Mouse (Mus musculus) kidney, postnatal 0 days (tissue): ENCODE results near the gene Slc7a11. TPM values are rescaled to one million over a fixed set of nuclear protein-coding genes. Genes with fewer than 3 reads are reported as not detected.

ENCODE experiments used
- ATAC-seq: fragments of 200-750 bp; cut with Nextera tagmentation; replicated peaks from 2 replicates; pipeline ENCODE4 v1.8.0; 2017; ENCODE audit warnings: low read depth, moderate number of reproducible peaks, moderate TSS enrichment, moderate library complexity; ENCODE audit not compliant: low FRiP score
- DNase-seq: peaks from one replicate; pipeline ENCODE4 v3.0.0-alpha.2; 2016; ENCODE audit warnings: low spot score
- H3K27ac ChIP-seq: fragments of 300-500 bp; sonication (generic); 2 replicates; pipeline ENCODE4 v1.5.1; 2014; ENCODE audit warnings: mild to moderate bottlenecking
- H3K27me3 ChIP-seq: fragments of 300-500 bp; sonication (generic); 2 replicates; pipeline ENCODE4 v1.6.1; 2014; ENCODE audit warnings: low read length, mixed read lengths; ENCODE audit not compliant: insufficient read depth
- H3K36me3 ChIP-seq: fragments of 300-500 bp; sonication (generic); 2 replicates; pipeline ENCODE4 v1.6.1; 2014; ENCODE audit warnings: low read length, mixed read lengths; ENCODE audit not compliant: insufficient read depth
- H3K4me1 ChIP-seq: fragments of 300-500 bp; sonication (generic); replicated peaks from 2 replicates; pipeline ENCODE4 v1.6.1; 2014; ENCODE audit warnings: antibody characterized with exemption, low read length, mixed read lengths; ENCODE audit not compliant: insufficient read depth
- H3K4me2 ChIP-seq: fragments of 300-500 bp; sonication (generic); 2 replicates; pipeline ENCODE4 v1.6.1; 2014; ENCODE audit warnings: mild to moderate bottlenecking, low read length, moderate library complexity, mixed read lengths
- H3K4me3 ChIP-seq: fragments of 300-500 bp; sonication (generic); replicated peaks from 2 replicates; pipeline ENCODE4 v1.5.1; 2014; ENCODE audit warnings: low read depth, low read length
- H3K9ac ChIP-seq: fragments of 300-500 bp; sonication (generic); 2 replicates; pipeline ENCODE4 v1.6.1; 2014; ENCODE audit warnings: low read depth, low read length
- H3K9me3 ChIP-seq: fragments of 300-500 bp; sonication (generic); replicated peaks from 2 replicates; pipeline ENCODE4 v1.6.1; 2016; ENCODE audit warnings: low read length, inconsistent platforms, mixed read lengths
- CTCF ChIP-seq: IDR thresholded peaks from 2 replicates; pipeline ENCODE4 v1.5.1; 2016; ENCODE audit warnings: antibody characterized with exemption, low read depth, mild to moderate bottlenecking, moderate library complexity
- WGBS: fragments of 180-500 bp; shearing (Covaris S2); extraction: QIAGEN DNeasy Blood & Tissue Kit; methylation state at CpG from one replicate; pipeline ENCODE4 v1.1.7; 2014; 5-methylcytosine and 5-hydroxymethylcytosine counted together
- polyA plus RNA-seq: library from polyadenylated mRNA; unstranded; fragments of >200 nt; fragmentation: Nextera tagmentation; extraction: Ambion mirVana; gene quantifications from 2 replicates; pipeline ENCODE4 v1.2.1, GENCODE M21; 2015

Gene Slc7a11
- 0.20 and 0.24 TPM in 2 replicates for polyA plus RNA-seq

GRCm38 (mm10) chr3:50443421-50443916, at the start of gene Slc7a11:
Gene Slc7a11, minus strand, starts transcription at chr3:50443614.
- Histone ChIP-seq H3K4me2 (peak within 1 kb of the TSS; percentile 71), H3K4me1 (no peaks in the 10 kb centered on the region), H3K27ac (no peak within 1 kb of the TSS), H3K27me3 (no peaks in the 10 kb centered on the region), H3K4me3 (peak within 1 kb of the TSS; percentile 29), H3K9ac (no peak within 1 kb of the TSS), H3K36me3 (no peaks in the 10 kb centered on the region), H3K9me3 (no peaks in the 10 kb centered on the region)
- ATAC-seq, result no peak
- WGBS, result 4% methylated on average over 11 of the region's 11 CpGs
- no peak for TF ChIP-seq CTCF
- peak; percentile 65 for DNase-seq

GRCm38 (mm10) chr3:50491678-50492077, 48.3 kb upstream of the Slc7a11 start:
- Histone ChIP-seq H3K27ac (no peak overlapping the region), H3K4me1 (no peaks in the 10 kb centered on the region), H3K36me3 (no peaks in the 10 kb centered on the region), H3K9me3 (no peaks in the 10 kb centered on the region), H3K4me3 (no peak overlapping the region), H3K9ac (no peak overlapping the region), H3K4me2 (no peak overlapping the region), H3K27me3 (no peaks in the 10 kb centered on the region)
- no peak for ATAC-seq
- DNase-seq, result no peak
- WGBS, result 95% methylated on average over 2 of the region's 2 CpGs
- no peak for TF ChIP-seq CTCF

GRCm38 (mm10) chr3:50484076-50484475, 40.7 kb upstream of the Slc7a11 start:
- no peak for ATAC-seq
- Histone ChIP-seq H3K36me3 (no peaks in the 10 kb centered on the region), H3K4me1 (no peaks in the 10 kb centered on the region), H3K4me2 (no peak overlapping the region), H3K4me3 (no peak overlapping the region), H3K9me3 (no peaks in the 10 kb centered on the region), H3K27me3 (no peaks in the 10 kb centered on the region), H3K27ac (no peak overlapping the region), H3K9ac (no peak overlapping the region)
- WGBS, result 68% methylated on average over 1 of the region's 1 CpGs
- no peak for DNase-seq
- TF ChIP-seq CTCF, result no peak

GRCm38 (mm10) chr3:50462223-50462622, 18.8 kb upstream of the Slc7a11 start:
- Histone ChIP-seq H3K4me1 (no peaks in the 10 kb centered on the region), H3K4me3 (no peak overlapping the region), H3K4me2 (no peak overlapping the region), H3K27ac (no peak overlapping the region), H3K27me3 (no peaks in the 10 kb centered on the region), H3K9ac (no peak overlapping the region), H3K9me3 (no peaks in the 10 kb centered on the region), H3K36me3 (no peaks in the 10 kb centered on the region)
- ATAC-seq (no peak), DNase-seq (no peak)
- no peak for TF ChIP-seq CTCF
- WGBS, result 90% methylated on average over 2 of the region's 2 CpGs

DNA sequence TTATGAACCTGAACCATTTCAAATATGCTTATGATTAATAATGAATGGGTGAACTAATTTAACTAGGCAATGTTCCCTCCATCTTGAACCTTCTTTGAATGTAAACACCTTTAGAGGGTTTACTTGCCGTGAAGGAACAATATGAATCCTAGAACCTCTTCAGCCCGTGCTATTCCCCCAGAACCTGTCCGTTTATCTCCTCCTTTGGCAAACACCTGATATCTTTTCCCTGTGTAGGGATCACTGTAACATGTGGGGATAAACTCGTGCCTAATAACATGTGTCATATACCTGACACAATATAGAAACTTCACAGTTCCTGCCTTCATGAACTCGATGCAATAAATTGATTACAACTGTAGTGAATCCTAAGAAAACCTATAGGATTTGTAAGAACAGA, 13.7 kb upstream of the Slc7a11 start:
- Histone ChIP-seq H3K27me3 (no peaks in the 10 kb centered on the region), H3K36me3 (no peaks in the 10 kb centered on the region), H3K4me3 (no peak overlapping the region), H3K27ac (no peak overlapping the region), H3K4me2 (no peak overlapping the region), H3K9ac (no peak overlapping the region), H3K4me1 (no peaks in the 10 kb centered on the region), H3K9me3 (no peaks in the 10 kb centered on the region)
- ATAC-seq (no peak), DNase-seq (no peak)
- WGBS, result 89% methylated on average over 5 of the region's 5 CpGs
- TF ChIP-seq CTCF, result no peak

- DNase-seq, result peak; percentile 21
- H3K36me3 ChIP-seq, result no peaks in the 10 kb centered on the region
- H3K9ac ChIP-seq, result no peak overlapping the region
- H3K4me2 ChIP-seq, result no peak overlapping the region
- H3K27me3 ChIP-seq, result no peaks in the 10 kb centered on the region
- H3K4me1 ChIP-seq, result no peaks in the 10 kb centered on the region
- no peak overlapping the region for H3K27ac ChIP-seq
- no peak overlapping the region for H3K4me3 ChIP-seq
- no peak for ATAC-seq
- no peak for TF ChIP-seq CTCF
- H3K9me3 ChIP-seq, result no peaks in the 10 kb centered on the region
- 56% methylated on average over 4 of the region's 4 CpGs for WGBS
Measured at GRCm38 (mm10) chr3:50456564-50456963, 13.2 kb upstream of the Slc7a11 start.

GRCm38 (mm10) chr3:50456023-50456422, 12.6 kb upstream of the Slc7a11 start:
- no peak for ATAC-seq
- WGBS, result 45% methylated on average over 1 of the region's 1 CpGs
- no peak overlapping the region for H3K9ac ChIP-seq

More at GRCm38 (mm10) chr3:50456023-50456422, 12.6 kb upstream of the Slc7a11 start:
- no peaks in the 10 kb centered on the region for H3K27me3 ChIP-seq
- H3K4me2 ChIP-seq, result no peak overlapping the region
- no peaks in the 10 kb centered on the region for H3K4me1 ChIP-seq
- H3K4me3 ChIP-seq, result no peak overlapping the region
- H3K27ac ChIP-seq, result no peak overlapping the region
- no peaks in the 10 kb centered on the region for H3K36me3 ChIP-seq
- H3K9me3 ChIP-seq, result no peaks in the 10 kb centered on the region
- TF ChIP-seq CTCF, result no peak
- no peak for DNase-seq
